Mouse (Mus musculus) CH12.LX (cell line): Measurements from ENCODE around the gene Olfr224.

Source experiments
- CTCF ChIP-seq, 2 experiments: IDR thresholded peaks in 1 of 2; conservative IDR thresholded peaks in 1 of 2; 2 replicates each; pipeline ENCODE4 v1.5.1; 2011 to 2012; ENCODE audit warnings: low read depth in 2 of 2, low read length in 2 of 2, improper control_type of control experiment in 1 of 2, inconsistent platforms in 1 of 2, mild to moderate bottlenecking in 1 of 2, moderate library complexity in 1 of 2
- JUND ChIP-seq: conservative IDR thresholded peaks from 2 replicates; pipeline ENCODE4 v1.6.1; 2011; ENCODE audit warnings: low read depth, low read length, improper control_type of control experiment

DNA sequence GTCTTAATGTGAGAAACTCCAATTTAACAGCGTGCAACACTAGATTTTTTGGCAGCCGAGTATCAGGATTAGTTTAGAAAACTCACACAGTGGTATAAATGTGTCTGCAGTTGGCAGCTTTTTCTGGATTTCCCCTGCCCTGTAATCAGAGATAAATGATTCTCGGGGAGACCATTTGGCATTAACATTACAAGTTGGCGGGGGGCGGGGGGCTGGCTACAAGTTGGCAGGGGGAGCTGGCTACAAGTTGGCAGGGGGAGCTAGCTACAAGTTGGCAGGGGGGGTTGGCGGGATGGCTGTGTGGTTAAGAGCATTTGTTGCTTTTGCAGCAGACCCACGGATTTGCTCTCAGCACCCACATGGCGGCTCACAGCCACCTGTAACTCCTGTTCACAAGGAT lies 8.3 kb upstream of the Olfr224 start:
- no peak for TF ChIP-seq CTCF (conservative IDR thresholded peaks at IDR 0.05 in 1 of 2, IDR thresholded peaks at IDR 0.05 in 1 of 2; ENCODE audit: low read depth in 2 of 2, low read length in 2 of 2)
- TF ChIP-seq JUND = no peak
